Mouse (Mus musculus) cerebellum, postnatal 36 days (tissue): ENCODE data around the gene Olfr1047.
"Not testable (repeated sequence)": the region's sequence is repeated elsewhere in the genome, so short reads cannot be mapped to it uniquely, and the experiment has no call there.

Experiments
- DNase-seq, 2 experiments: peaks; one replicate each; pipeline ENCODE4 v3.0.0; 2021 to 2022; ENCODE audit warnings: mixed read lengths in 2 of 2

The Olfr1047 gene

GRCm38 (mm10) chr2:86231301-86231700 is at the start of gene Olfr1047:
Olfr1047 (minus strand) TSS chr2:86231401.
- DNase-seq = no peak

GRCm38 (mm10) chr2:86278988-86279387 is 47.8 kb upstream of the Olfr1047 start, which contains the start of gene Olfr1051:
Olfr1051 (minus strand) TSS chr2:86279088.
- DNase-seq = not testable (repeated sequence)

DNA sequence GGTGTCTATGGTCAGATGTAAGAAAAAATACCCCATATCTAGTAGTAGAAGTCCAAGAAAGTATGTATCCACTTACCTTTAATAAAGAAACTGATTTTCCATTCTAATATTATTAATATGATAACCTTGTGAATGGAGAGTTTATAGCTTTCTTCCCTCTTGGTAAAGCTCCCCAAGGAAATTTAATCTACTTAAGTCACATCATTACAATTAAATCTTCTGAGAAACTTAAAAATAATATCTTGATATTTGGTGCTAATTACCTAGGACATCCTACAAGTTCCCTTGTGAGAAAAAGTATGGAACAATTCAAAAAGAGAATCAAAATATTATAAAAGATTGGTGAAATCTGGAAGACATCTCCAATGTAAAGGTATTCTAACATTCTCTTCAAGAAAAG is 27.0 kb upstream of the Olfr1047 start, which contains the start of gene Olfr1049:
Gene Olfr1049, minus strand, starts transcription at position 101 of the 400 bp plus-strand sequence.
- not testable (repeated sequence) for DNase-seq

- no peak for DNase-seq
Observed at GRCm38 (mm10) chr2:86240189-86240588, 9.0 kb upstream of the Olfr1047 start, which contains the start of gene Olfr1048. Olfr1048 (minus strand) TSS chr2:86240289.

- no peak for DNase-seq
Observed at GRCm38 (mm10) chr2:86219214-86219613, 12.0 kb downstream of the Olfr1047 start, which contains the start of gene Olfr1046. Olfr1046 (minus strand) TSS chr2:86219314.

- DNase-seq = no peak
Observed at GRCm38 (mm10) chr2:86202909-86203308, 28.3 kb downstream of the Olfr1047 start, which contains the start of gene Olfr1045. Olfr1045 (minus strand) TSS chr2:86203009.

- DNase-seq = no peak
Observed at GRCm38 (mm10) chr2:86195863-86196262, 35.3 kb downstream of the Olfr1047 start.

DNA sequence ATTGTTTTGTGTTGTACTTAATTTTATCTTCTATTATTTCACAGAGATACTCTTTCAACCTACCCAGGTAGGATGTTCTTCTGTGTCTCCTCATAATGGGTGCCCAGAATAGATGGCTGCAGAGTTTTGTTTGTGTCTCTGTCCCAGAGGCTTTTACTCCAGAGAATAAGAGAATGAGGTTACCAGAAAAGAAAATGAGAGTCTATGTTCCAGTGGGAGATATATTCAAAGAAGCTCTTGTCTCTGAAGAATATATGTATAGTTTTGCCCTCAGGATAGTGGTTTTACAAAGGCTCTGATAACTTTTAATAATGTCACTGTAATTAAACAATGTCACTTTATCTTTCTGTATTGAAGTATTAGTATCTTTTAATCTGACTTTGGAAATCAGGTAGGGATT is 45.6 kb downstream of the Olfr1047 start, which contains the start of gene Olfr52:
Gene Olfr52, minus strand, starts transcription at position 101 of the 400 bp plus-strand sequence.
- DNase-seq = no peak

GRCm38 (mm10) chr2:86179950-86180349 is 51.3 kb downstream of the Olfr1047 start:
- DNase-seq = no peak

- DNase-seq = no peak
Observed at GRCm38 (mm10) chr2:86177720-86178119, 53.5 kb downstream of the Olfr1047 start, which contains the start of gene Olfr1044. Olfr1044 (minus strand) TSS chr2:86177820.
